Mouse (Mus musculus): ENCODE measurements around the gene Larp4.

DNA sequence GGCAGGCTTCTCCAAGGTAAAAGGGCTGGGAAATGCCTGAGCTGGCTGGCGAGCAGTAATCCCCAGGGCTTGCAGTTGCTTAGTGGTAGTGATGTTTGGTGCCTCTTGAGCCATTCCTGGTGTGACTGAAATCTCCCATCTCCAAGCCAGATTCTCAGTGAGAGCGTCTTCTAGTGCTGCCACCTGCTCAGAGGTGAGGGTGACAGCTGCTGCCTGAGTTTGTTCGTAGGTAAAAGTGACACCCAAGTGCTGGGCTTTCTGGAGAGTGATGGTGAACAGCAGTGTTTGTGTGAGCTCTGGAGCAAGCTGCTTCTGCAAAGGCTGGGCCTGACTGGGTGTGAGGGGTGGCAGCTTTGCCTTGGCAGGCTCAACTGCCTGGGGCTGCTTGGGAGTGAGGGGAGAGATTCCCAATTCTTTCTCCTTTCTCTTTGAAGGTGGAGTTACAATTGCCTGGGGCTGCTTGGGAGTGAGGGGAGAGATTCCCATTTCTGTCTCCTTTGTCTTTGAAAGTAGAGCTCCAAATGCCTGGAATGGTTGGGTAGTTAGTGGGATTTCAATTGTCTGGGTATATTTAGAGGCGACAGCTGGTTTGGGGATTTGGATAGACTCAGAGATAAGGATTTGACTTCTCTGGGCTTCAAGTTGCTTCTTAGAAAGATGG, 28.8 kb upstream of the Larp4 start:
- TF ChIP-seq POLR2A (IDR thresholded peaks at IDR 0.05; ENCODE audit: low read depth, low read length) (no peak), CTCF (IDR thresholded peaks at IDR 0.05; ENCODE audit: borderline replicate concordance, insufficient read depth, low read length) (no peak)

All from embryonic fibroblast, embryonic 13.5 days (primary cell).